Mouse (Mus musculus): ENCODE results near the gene Vmn1r189.
"Not testable (repeated sequence)": the region's sequence is repeated elsewhere in the genome, so short reads cannot be mapped to it uniquely, and the experiment has no call there.

Vmn1r189 gene

DNA sequence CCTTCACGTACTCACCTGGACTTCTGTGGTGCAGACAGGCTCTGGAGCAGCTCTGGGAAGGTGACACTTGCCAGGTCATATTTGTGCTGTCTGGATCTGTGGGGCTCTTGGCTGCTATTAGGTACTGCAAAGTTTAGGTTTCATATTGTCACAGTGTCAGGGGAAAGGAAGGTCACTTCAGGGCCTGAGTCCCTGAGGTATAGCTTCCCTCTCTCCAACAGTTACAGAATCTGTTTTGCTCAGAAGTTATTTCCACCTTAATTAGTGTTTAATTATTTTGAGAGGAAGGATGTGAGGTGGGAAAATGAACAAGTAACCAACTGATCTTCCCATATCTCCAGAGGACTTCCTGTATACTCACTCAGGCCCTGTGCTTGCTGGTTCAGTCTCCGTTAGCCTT is at the start of gene Vmn1r189:
Gene Vmn1r189 (minus strand): TSS at position 101 of the 400 bp plus-strand sequence.
- not testable (repeated sequence) for ATAC-seq (ENCODE audit: low TSS enrichment)

DNA sequence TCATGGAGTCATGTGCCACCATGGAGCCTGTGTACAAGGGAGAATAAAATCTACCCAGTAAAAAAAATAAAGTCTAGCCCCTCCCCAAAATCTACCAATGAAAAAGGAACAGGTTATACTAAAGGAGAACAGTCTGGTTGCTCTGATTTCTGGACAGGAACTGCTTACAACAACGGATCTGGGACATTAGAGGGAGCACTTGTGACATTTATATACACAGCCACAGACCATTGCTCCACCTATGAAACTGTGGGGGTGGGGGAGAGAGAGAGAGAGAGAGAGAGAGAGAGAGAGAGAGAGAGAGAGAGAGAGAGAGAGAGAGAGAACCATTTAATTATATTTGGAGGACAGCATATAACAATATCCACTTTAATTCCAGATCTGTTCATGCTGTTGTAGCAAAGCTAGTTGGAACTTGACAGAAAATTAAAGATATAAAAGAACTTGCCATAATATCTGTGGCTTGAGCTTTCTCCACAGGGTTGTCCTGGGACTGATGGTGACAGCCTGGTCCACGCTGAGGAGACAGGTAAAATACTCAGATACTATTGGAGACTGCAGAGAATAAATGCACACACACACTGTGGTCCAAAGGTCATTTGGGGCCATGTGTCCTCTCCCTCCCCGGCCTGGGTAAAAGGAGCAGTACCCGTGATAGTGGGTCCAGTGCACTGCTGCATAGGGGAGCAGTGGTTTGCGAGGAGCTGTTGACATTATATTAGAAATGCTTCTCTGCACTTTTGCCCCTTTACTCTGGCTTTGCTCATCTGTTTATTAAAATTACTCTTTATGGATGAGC is 31.1 kb upstream of the Vmn1r189 start:
- not testable (repeated sequence) for ATAC-seq (ENCODE audit: low TSS enrichment)

- ATAC-seq (ENCODE audit: low TSS enrichment), result not testable (repeated sequence)
These were observed 21.5 kb downstream of the Vmn1r189 start, which contains the start of gene Vmn1r188 for GRCm38 (mm10) chr13:22084140-22084539. Gene Vmn1r188 (plus strand): TSS chr13:22084440.

DNA sequence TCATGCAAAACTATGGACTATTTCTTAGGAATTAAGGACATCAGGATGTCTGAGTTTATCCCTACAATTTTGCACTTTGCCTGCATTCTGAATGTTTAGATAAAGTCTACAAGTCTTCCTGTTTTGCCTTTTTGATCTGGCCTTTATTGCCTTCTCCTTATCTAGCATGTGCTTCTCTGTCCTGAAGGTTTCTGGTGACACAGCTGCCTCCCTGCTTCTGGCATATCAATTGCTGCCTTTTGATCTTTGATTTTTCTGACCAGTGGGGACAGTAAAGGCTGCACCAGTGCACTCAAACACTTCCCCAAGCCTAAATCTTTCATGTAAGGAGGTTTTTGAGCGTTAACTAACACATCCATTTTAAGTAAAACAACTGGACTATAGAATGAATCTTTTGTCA is 42.2 kb downstream of the Vmn1r189 start:
- no peak for ATAC-seq (ENCODE audit: low TSS enrichment)

DNA sequence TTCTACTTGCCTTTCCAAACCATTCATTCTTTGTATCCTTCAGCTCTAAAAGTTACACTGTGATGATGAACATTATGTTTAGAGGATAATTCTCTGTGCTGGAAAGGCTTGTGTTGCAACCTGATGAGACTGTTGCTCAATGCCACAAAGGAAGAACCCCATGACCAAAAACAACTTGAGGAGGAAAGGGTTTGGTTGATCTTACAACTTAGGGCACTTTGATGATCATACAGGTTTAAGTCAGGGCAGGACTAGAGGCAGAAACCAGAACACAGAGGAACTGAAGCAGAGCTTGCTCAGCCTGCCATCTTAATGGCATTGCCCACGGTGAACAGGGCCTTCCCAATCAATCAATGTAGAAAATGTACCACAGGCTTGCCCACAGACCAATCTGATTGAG is 44.2 kb downstream of the Vmn1r189 start:
- no peak for ATAC-seq (ENCODE audit: low TSS enrichment)

GRCm38 (mm10) chr13:22053754-22054153 is 51.9 kb downstream of the Vmn1r189 start:
- ATAC-seq (ENCODE audit: low TSS enrichment), result no peak

DNA sequence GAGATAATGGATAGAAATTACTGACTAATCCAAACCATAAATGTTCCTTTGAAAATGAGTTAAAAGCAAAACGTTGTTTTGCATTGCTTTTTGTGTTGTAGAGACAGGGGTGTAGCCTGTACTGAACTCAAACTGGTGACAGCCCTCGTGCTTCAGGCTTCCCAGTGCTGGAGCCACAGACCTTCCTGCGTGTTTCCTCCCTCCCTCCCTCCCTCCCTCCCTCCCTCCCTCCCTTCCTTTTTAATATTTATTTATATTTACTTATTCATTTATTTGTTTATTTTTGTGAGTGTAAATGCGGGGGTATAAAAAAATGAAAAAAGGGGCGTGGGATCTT is 54.1 kb downstream of the Vmn1r189 start:
- no peak for ATAC-seq (ENCODE audit: low TSS enrichment)

DNA sequence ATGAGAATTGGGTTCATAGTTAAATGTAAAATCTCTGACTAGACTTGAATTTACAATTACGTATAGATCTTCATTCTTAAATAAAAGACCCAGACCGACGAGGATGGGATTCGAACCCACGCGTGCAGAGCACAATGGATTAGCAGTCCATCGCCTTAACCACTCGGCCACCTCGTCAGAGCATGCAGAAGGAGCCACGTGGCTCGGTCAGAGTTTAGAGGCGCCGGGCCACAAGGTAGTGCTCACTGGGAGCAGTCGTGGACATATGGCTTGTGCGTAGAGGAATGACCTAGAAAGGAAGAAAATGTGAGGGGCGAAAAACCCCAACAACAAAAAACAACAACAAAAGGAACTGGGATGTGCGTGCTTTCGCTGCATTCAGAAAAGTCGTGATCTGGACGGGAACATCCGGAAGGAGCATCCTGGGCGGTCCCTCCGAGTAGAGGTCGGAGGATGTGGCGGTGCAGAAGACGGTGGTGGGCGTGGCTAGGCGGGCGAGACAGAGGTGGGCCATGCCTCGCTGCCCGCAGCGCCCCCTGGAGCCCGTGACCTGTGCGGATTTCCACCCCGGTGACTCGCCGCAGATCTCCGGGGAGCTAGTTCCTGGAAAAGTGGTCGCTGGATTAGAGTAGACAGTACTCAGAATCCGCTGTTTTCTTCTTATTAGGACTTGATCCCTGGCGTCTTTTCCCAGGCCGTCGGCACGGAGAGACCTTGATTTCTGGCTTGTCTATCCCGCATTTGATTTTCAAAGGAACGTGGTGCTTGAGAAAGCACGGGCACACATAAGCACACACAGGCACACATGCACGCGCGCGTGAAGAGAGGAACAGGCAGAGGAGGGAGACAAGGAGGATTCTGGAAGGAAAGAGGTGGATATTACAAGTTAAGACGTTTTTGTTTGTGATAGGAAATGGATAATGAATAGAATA is 54.8 kb downstream of the Vmn1r189 start:
- peak; percentile 94 for ATAC-seq (ENCODE audit: low TSS enrichment)
